Mouse (Mus musculus) mouse embryonic stem cell (cell line): ENCODE results near the gene Ikzf3.

ENCODE experiments used
- in situ Hi-C, 2 experiments: fragments of 300-500 bp; cut with MboI; formaldehyde crosslinking; loops; 1 replicate in 1 of 2; 3 replicates in 1 of 2; pipeline ENCODE4 v1.14.3; 2019 to 2020; ENCODE audit warnings: low sequenced_read_pairs in 2 of 2, low pct_unique_long_range_greater_than_20kb in 1 of 2, mixed read lengths in 1 of 2; ENCODE audit not compliant: unreplicated experiment in 1 of 2

The Ikzf3 gene

DNA sequence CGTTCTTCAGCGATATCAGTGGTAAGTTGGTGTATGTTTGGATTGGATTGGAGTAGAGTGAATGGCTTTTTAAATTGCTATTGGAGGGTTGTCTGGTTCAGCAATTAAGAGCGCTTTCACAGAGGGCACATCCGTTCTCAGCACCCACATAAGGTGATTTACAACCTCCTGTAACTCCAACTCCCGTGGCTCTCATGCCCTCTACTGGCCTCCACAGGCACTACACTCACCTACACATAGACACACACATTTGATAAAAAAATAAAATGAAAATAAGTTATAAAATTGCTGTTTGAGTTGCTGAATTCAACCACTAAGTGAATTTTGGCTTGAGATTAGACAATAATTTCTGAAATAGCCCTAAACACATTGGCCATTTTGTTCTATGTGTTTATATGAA is 5.5 kb downstream of the Ikzf3 start:
- in situ Hi-C loops: no loop called here

GRCm38 (mm10) chr11:98537480-98538034 is 8.3 kb downstream of the Ikzf3 start:
- in situ Hi-C loops: no loop called here

DNA sequence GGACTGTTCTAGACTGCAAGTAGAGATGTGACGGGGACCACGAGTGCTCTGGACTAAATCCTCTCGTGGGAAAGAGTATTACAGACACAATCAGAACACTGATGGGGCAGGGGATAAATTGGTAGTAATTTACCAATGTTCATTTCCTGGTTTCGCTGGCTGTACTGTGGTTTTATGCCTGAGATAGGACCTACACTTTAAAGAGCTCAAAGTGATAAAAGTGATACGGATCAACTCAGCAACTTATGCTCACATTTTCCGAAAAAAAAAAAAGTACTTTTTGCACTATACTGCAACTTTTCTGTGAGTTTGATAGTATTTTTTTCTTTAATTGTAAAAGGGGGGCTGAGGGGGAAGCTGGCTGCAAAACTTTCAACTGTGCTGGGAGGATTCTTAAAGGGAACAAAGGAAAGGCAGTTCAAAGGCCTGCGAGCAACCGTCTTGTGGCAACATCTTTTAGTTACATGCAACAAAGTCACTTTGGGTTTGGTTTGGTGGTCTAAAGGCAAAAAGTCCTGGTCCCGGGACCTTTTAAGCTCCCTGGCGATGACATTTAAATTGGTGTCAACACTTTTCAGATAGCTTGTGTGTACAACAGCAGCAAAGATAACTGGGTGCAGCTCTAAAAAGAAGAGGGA is 18.9 kb downstream of the Ikzf3 start:
- in situ Hi-C loops: no loop called here

DNA sequence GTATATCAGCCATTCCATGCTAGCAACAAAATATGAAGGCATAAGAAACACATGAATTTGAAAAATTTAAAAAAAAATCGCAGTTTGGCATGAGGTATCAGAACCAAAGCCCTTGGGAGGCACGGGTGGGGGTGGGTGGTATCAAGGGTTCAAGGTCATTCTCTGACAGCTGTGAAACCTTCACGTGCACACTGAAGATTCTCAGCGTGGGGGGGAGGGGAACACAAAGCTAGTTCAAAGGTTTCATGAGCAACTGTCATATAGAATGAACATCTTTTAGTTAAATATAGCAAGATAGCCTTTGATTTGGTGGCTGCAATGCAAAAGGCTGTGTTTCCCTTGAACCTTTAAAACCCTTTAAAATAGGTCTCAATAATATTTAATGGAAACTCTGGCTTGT is 20.7 kb downstream of the Ikzf3 start:
- in situ Hi-C loops: no loop called here

GRCm38 (mm10) chr11:98520468-98520867 is 25.4 kb downstream of the Ikzf3 start:
- in situ Hi-C loops: no loop called here

DNA sequence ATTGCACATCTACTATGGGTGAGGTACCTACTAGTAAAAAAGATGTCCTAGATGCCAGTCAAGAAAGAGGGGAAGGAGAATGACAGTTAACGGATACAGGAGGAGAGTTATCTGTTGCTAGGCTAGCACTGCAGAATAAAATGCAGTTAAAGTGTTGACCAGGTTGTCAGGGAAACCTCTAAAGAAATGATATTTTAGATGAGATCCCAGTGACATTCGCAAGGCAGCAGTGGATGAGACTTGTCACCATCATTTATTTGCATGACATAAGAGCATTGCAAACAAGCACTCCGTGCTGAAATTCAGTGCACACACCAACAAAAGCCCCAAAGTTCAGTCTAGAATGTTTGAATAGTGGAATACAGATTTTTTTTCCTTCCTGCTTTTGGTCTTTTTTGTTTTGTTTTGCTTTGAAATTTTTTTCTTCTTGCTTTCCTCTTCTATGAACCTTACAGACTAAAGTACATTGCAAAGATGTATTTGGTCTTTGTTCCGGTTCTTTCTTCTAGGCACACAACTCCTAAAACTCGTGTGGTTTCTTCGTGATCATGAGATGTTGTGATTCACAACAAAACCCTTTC is 32.4 kb downstream of the Ikzf3 start:
- in situ Hi-C loops: no loop called here

DNA sequence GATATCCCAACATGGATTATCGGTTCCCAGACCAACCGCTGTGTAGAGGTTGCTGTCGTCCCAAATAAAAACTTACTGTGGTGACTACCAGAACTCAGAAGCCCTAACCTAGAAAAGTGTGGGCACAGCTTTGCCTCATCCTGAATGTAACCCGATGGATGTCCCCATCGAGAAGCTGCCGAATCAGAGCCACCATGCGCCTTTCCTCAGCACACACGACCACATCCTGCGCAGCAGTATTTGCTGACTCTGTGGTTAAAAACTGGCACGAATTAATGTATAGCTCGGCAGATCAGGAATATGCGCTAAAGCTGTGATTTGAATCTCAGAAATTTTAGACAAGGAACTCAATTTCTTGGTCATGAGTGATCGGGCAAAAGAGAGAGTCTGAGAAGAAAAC is 33.0 kb downstream of the Ikzf3 start:
- in situ Hi-C loops: no loop called here

- in situ Hi-C loops: no loop called here
Observed at GRCm38 (mm10) chr11:98510125-98510524, 35.7 kb downstream of the Ikzf3 start.

DNA sequence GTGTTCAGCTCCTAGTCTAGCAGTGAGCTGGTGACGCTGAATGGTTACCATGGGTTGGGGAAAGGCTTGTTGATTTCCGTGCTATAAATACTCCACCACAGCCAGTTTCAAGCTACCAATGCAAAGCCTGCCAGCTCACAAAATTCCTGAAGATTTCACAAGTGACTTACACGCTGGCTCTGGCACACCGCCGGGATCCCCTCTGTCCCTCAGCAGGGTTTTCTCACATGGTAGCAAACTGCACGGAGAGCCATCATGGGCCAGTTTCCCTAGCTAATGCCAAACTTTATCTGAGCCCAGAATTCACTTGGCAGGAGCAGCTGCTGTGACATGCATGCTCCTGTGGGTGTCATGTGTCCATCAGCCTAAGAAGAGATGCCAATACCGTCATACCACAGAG is 36.4 kb downstream of the Ikzf3 start:
- in situ Hi-C loops: no loop called here

DNA sequence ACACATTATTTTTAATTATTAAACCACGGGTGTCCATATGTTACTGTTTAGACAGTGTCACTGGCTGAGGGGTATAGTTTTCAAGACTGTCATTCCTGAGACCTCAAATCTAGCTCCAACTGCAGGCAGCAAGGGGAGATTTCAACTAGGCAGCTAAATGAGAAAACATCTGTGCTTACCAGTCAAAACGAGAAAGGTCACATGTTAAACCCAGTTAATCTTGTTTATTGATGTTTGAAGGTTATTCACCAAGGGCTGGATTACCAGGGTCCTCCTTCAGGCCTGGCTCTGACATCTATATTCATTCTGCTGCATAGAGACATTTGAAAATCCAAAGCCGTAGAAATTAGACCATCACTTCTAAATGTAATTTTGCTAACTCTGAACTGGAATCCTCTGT is 40.9 kb downstream of the Ikzf3 start:
- in situ Hi-C loops: no loop called here

- in situ Hi-C loops: no loop called here
Observed at GRCm38 (mm10) chr11:98497388-98498288, 48.2 kb downstream of the Ikzf3 start.

GRCm38 (mm10) chr11:98495176-98495719 is 50.6 kb downstream of the Ikzf3 start:
- in situ Hi-C loops: no loop called here

DNA sequence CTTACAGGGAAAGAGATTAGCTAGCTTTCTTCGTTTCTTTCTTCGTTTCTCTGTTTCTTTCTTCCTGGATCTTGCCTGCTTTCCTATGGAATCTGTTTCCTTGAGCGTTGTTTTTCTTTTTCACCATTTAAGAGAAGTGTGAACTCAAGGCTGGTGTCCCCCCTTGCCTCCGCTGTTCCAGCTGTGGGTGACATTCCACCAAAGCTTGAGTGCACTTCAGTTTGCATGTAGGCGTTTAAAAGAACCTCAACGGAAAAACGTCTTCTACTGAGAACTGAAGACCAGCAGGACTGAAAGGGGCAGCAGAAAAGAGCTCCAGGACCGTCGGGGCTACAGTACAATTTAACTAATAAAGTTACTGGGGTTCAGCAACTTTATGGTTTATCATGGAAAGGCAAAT is 52.4 kb downstream of the Ikzf3 start:
- in situ Hi-C loops: no loop called here

- in situ Hi-C loops: no loop called here
Observed at GRCm38 (mm10) chr11:98492959-98493358, 52.9 kb downstream of the Ikzf3 start.

DNA sequence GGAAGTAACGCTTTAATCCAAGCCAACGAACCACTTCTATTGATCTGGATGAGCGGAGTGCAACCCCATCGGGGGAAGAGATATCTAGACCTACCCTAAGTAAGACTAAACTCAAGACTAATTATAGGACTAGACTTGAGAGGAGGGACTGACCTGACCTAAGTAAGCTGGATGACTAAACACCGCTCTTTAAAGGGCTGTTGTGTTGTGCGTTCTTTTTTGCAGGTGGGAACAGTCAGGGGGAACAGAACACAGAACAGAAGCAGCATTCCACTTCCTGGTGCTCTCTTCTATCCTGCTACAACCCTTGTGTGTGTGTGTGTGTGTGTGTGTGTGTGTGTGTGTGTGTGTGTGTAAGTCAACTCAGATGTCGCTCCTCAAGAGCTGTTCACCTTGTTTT is 54.3 kb downstream of the Ikzf3 start:
- in situ Hi-C loops: no loop called here

GRCm38 (mm10) chr11:98488540-98489234 is 57.1 kb downstream of the Ikzf3 start:
- in situ Hi-C loops: no loop called here

DNA sequence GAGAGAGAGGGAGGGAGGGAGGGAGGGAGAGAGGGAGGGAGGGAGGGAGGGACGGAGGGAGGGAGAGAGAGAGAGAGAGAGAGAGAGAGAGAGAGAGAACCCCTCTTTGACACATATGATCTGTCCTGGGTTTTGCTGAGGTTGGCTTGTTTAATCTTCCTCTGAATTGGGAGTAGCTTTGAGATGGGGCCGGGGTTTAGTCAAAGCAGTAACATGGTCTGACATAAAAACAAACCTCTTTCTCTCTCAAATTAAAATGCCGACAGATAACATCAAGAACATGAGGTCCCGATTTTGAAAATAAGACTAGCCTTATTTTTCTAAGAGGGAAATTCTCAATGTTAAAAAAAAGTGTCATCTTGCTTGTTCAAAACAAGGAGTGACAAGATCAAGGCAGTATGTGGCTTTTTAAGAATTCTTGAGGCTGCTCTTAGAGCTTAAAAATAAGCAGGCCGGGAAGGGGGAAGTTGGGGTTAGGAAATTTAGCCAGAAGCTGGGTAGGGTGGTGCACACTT is 58.2 kb downstream of the Ikzf3 start:
- in situ Hi-C loops: no loop called here

- in situ Hi-C loops: no loop called here
Observed at GRCm38 (mm10) chr11:98485749-98486148, 60.1 kb downstream of the Ikzf3 start.
